Mouse (Mus musculus) neural tube, embryonic 13.5 days (tissue): ENCODE measurements around the gene Cda. TPM values are rescaled to one million over a fixed set of nuclear protein-coding genes. Genes with fewer than 3 reads are reported as not detected.

Experiments used
- ATAC-seq: fragments of 200-750 bp; cut with Nextera tagmentation; 2 replicates; pipeline ENCODE4 v1.8.0; 2017; ENCODE audit warnings: low read depth, mild to moderate bottlenecking, moderate TSS enrichment, moderate library complexity
- H3K27ac ChIP-seq: fragments of 300-500 bp; sonication (generic); replicated peaks from 2 replicates; pipeline ENCODE4 v1.5.1; 2015; ENCODE audit warnings: moderate library complexity, mild to moderate bottlenecking, inconsistent platforms
- H3K27me3 ChIP-seq: fragments of 300-500 bp; sonication (generic); 2 replicates; pipeline ENCODE4 v1.6.1; 2015; ENCODE audit warnings: mild to moderate bottlenecking, inconsistent platforms
- H3K36me3 ChIP-seq: fragments of 300-500 bp; sonication (generic); 2 replicates; pipeline ENCODE4 v1.6.1; 2015; ENCODE audit warnings: mild to moderate bottlenecking, inconsistent platforms
- H3K4me1 ChIP-seq: fragments of 300-500 bp; sonication (generic); replicated peaks from 2 replicates; pipeline ENCODE4 v1.6.1; 2015; ENCODE audit warnings: inconsistent platforms
- H3K4me2 ChIP-seq: fragments of 300-500 bp; sonication (generic); 2 replicates; pipeline ENCODE4 v1.6.1; 2015; ENCODE audit warnings: inconsistent platforms, mild to moderate bottlenecking, moderate library complexity
- H3K4me3 ChIP-seq: fragments of 300-500 bp; sonication (generic); 2 replicates; pipeline ENCODE4 v1.5.1; 2015; ENCODE audit warnings: mild to moderate bottlenecking, inconsistent platforms
- H3K9ac ChIP-seq: fragments of 300-500 bp; sonication (generic); 2 replicates; pipeline ENCODE4 v1.6.1; 2015; ENCODE audit warnings: moderate library complexity, mild to moderate bottlenecking, inconsistent platforms
- H3K9me3 ChIP-seq: fragments of 300-500 bp; sonication (generic); 2 replicates; pipeline ENCODE4 v1.6.1; 2016; ENCODE audit warnings: inconsistent platforms
- WGBS: fragments of 180-500 bp; shearing (Covaris S2); methylation state at CpG from one replicate; pipeline ENCODE4 v1.1.7; 2015; 5-methylcytosine and 5-hydroxymethylcytosine counted together
- polyA plus RNA-seq: library from polyadenylated mRNA; unstranded; fragments of >200 nt; fragmentation: Nextera tagmentation; extraction: Ambion mirVana; gene quantifications from 2 replicates; pipeline ENCODE4 v1.2.1, GENCODE M21; 2015

The Cda gene
- polyA plus RNA-seq, 1 experiment from 2014 or later, result 6.4 TPM

DNA sequence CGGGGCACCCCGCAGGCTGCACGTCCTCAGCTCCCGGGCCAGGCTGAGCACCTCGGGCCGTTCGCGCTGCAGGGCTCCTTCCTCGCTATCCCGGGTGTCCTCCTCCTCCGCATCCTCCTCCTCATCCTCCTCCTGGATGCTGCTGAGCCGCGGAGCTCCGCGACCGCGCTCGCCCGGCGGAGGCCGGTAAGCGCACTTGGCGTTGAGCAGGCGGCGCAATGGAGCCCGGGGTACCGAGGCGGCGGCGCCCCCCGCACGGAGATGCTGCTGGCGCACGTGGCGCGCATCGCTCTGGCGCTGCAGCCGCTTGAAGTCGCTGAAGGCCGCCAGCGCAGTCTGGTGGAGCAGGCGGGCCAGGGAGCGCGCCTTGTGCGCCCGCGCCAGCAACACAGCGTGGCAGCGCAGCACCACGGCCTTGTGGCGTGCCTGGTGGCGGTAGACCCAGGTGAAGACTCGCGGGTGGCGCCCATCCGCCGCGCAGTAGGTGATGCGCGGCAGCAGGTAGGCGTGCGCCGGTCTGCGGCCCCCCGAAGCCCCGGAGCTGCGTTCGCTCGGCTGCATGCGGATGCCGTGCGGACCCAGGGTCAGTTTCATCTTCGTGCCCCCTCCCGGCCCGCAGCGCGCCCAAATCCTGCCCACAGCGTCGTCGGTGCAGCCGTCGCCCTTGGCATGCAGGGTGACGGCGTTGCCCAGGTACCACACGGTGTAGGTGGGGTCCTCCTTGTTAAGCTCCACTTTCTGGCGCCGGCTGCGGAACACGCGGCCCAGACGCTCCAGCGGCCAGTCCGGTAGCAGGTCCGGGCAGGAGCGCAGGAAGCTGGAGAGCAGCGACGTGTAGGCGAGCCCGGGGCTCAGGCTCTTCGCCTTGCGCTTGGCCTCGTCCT lies 27.5 kb upstream of the Cda start:
- Histone ChIP-seq H3K27me3 (peaks cover 98% of the 10 kb centered on the region), H3K4me1 (peaks cover 21% of the 10 kb centered on the region), H3K9ac (peak overlapping the region; percentile 68), H3K36me3 (no peaks in the 10 kb centered on the region), H3K9me3 (no peaks in the 10 kb centered on the region), H3K27ac (no peak overlapping the region), H3K4me3 (peak overlapping the region; percentile 43), H3K4me2 (peak overlapping the region; percentile 66)
- WGBS, result under 1% methylated on average over 103 of the region's 103 CpGs
- ATAC-seq, result peak; percentile 60; the same call in 1 of the 2 replicates

DNA sequence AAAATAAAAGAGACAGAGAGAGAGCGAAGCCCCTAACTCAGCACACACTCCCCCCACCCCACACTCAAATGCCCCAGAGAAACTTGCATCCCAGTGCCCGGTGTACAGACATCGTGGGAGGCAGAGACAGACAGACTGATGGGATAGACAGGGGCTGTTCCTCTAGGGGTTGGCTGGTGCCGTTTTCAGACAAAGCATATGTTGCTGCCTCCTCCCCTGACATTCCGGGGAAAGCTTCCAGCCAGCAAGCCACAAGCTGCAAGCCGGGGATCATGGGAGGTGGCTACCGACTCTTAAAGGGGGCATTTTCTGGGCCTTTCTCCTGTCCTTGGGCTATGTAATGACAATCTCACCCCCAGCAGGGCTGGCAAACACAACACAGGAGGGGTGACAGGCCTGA lies 25.9 kb upstream of the Cda start:
- H3K27me3 ChIP-seq, result peaks cover 87% of the 10 kb centered on the region
- no peaks in the 10 kb centered on the region for H3K36me3 ChIP-seq
- WGBS, result 71% methylated on average over 7 of the region's 7 CpGs

DNA sequence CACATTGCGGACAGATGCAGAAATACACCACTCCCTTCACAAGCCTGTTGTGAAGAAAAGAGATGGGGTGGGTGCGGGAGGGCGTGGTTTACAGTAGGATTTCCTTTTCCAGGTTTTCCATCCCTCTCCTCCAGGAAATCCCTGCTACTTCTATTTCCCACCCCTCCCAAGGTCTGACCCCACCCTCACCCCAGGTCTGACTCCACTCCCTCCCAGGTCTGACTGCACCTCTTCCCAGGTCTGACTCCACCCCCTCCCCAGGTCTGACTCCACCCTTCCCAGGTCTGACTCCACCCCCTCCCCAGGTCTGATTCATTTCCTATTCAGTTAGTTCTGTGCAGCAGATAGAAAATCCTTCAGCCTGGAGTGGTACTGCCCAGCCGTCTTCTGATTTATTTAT lies 16.0 kb upstream of the Cda start:
- Histone ChIP-seq H3K4me2 (no peak overlapping the region), H3K27ac (no peak overlapping the region), H3K9ac (no peak overlapping the region), H3K4me1 (peaks cover 17% of the 10 kb centered on the region), H3K27me3 (no peaks in the 10 kb centered on the region), H3K9me3 (no peaks in the 10 kb centered on the region), H3K36me3 (no peaks in the 10 kb centered on the region), H3K4me3 (no peak overlapping the region)
- 64% methylated on average over 4 of the region's 4 CpGs for WGBS
- ATAC-seq, result no peak

More for the DNA sequence above, 25.9 kb upstream of the Cda start:
- H3K4me3 ChIP-seq, result no peak overlapping the region
- ATAC-seq, result no peak
- no peaks in the 10 kb centered on the region for H3K9me3 ChIP-seq
- peaks cover 21% of the 10 kb centered on the region for H3K4me1 ChIP-seq
- H3K9ac ChIP-seq, result no peak overlapping the region
- H3K4me2 ChIP-seq, result no peak overlapping the region
- no peak overlapping the region for H3K27ac ChIP-seq

DNA sequence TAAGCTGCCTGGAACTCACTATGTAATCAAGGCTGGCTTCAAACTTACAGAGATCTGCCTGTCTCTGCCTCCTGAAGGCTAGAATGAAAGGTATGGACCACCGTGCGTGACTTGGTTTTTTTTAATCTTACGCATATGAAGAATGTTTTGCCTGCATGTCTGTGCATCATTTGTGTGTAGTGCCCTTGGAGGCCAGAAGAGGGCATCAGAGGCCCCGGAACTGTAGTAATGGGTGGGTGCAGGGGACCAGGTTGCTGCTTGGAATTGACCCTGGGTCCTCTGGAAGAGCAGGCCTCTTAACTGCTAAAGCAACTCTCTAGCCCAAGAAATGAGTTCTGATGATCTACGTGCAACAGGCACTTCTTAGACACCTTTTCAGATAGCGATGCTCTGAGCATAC lies 14.7 kb upstream of the Cda start:
- WGBS, result 77% methylated on average over 6 of the region's 6 CpGs

DNA sequence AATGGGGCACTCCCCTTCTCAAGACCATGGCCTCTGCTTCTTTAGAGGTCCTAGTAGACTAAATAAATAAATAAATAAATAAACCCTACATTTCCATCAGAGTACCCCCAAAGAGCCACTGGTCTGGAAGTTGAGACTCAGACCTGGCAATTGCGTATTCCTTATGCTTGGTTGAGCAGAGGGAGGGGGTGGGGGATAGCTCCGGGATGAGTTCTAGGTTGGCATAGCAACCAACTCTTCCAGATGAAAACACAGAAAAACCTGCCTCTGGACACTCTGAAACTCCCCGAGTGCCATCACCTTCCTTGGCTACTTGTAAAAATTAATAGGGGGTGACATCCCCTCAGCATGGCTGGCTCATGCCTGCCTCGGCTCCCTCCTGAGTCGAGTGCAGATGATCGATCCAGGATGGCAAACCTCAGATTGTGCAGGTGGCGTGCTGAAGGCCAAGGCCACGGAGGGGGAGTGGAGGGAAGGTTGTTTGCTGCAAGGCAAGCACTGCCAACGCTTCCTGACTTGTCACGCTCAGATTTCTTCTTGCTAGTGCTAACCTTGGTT lies 12.4 kb upstream of the Cda start:
- ATAC-seq, result peak; percentile 41; the same call in 1 of the 2 replicates
- Histone ChIP-seq H3K9me3 (no peaks in the 10 kb centered on the region), H3K4me2 (no peak overlapping the region), H3K9ac (no peak overlapping the region), H3K27me3 (no peaks in the 10 kb centered on the region), H3K27ac (no peak overlapping the region; the same call in 1 of the 2 replicates), H3K36me3 (no peaks in the 10 kb centered on the region), H3K4me3 (no peak overlapping the region), H3K4me1 (peaks cover 18% of the 10 kb centered on the region)
- 40% methylated on average over 10 of the region's 10 CpGs for WGBS

More for the DNA sequence above, 14.7 kb upstream of the Cda start:
- no peaks in the 10 kb centered on the region for H3K9me3 ChIP-seq
- H3K4me2 ChIP-seq, result no peak overlapping the region
- peaks cover 18% of the 10 kb centered on the region for H3K4me1 ChIP-seq
- no peaks in the 10 kb centered on the region for H3K27me3 ChIP-seq
- no peak for ATAC-seq
- H3K4me3 ChIP-seq, result no peak overlapping the region
- no peak overlapping the region for H3K27ac ChIP-seq
- no peak overlapping the region for H3K9ac ChIP-seq
- H3K36me3 ChIP-seq, result no peaks in the 10 kb centered on the region

DNA sequence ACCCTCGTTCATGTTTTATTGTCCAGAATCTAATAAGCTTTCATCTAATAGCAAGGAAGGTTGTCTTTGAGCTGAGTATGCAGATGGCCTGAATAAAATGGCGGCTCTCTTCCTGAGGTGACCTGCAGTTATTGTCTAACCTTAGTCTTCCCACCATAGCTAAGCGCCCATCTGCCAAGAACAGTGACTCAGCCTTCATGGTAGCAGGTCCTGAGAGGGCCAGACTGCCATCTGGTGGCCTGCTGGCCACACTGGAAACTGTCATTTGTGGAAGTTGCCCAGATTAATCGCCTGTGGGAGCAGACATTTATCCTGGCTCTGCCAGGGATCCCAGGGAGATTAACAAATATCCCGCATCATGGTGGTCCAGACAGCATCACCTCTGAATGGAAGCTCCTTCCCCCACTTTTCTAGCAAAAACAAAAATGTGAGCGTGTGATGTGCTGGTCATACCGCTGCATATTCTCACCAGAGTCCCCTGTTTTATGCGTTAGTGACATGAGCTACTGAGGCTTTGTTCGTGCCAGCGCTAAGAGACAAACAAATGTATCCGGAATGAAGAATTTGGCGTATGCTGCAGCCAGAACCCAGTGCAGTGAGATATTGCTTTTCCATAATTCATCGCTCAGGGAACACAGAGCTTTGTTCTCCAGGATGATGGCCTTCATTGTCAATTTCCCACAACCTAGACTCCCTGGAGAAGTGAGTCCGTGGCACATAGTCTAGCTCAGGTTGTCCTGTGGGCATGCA lies 11.5 kb upstream of the Cda start:
- peaks cover 18% of the 10 kb centered on the region for H3K4me1 ChIP-seq
- WGBS, result 43% methylated on average over 14 of the region's 14 CpGs
- H3K9me3 ChIP-seq, result no peaks in the 10 kb centered on the region
- H3K36me3 ChIP-seq, result no peaks in the 10 kb centered on the region
- H3K9ac ChIP-seq, result no peak overlapping the region
- no peak overlapping the region for H3K4me2 ChIP-seq
- H3K27me3 ChIP-seq, result no peaks in the 10 kb centered on the region
- no peak overlapping the region; the same call in 1 of the 2 replicates for H3K27ac ChIP-seq
- peak; percentile 66; the same call in 1 of the 2 replicates for ATAC-seq
- no peak overlapping the region for H3K4me3 ChIP-seq

DNA sequence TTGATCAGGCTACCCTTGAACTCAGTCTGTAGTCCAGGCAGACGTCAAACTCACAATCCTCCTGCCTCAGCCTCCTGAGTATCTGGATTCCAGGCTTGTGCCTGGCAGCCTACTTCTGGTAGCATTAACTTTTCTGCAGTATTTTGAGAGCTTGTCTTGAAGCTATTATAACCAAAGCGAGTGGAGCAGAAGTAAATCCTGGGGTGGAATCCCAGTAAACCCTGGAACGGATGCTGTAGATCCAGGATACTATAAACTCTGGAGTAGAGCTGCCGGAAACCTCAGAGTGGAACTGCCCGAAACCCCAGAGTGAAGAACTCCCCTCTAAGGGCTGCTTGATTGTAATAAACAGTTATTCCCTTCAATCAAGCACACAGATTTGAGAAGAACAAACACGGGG lies 9.7 kb upstream of the Cda start:
- no peak overlapping the region for H3K4me3 ChIP-seq
- no peak overlapping the region for H3K9ac ChIP-seq
- no peaks in the 10 kb centered on the region for H3K27me3 ChIP-seq
- ATAC-seq, result no peak
- WGBS, result 45% methylated on average over 6 of the region's 6 CpGs
- no peak overlapping the region for H3K4me2 ChIP-seq
- no peaks in the 10 kb centered on the region for H3K36me3 ChIP-seq
- no peaks in the 10 kb centered on the region for H3K9me3 ChIP-seq
- no peak overlapping the region for H3K27ac ChIP-seq
- peaks cover 18% of the 10 kb centered on the region for H3K4me1 ChIP-seq

DNA sequence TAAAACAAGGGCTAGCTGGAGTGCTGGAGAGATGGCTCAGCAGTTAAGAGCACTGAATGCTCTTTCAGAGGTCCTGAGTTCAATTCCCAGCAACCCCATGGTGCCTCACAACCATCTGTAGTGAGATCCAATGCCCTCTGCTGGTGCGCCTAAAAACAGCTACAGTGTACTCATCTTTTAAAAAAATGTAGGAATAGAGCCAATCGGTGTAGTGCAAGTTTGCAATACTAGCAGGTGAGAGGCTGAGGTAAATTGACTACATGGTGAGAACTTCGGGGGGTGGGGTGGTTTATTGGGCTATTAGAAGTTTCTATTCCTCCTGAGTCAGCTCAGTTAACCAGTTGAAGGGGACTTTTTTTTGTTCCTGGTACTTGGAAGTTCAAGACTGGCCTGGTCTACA lies 7.3 kb upstream of the Cda start:
- Histone ChIP-seq H3K4me2 (no peak overlapping the region), H3K9me3 (no peaks in the 10 kb centered on the region), H3K27me3 (no peaks in the 10 kb centered on the region), H3K4me1 (peaks cover 14% of the 10 kb centered on the region), H3K9ac (no peak overlapping the region), H3K27ac (no peak overlapping the region), H3K36me3 (no peaks in the 10 kb centered on the region), H3K4me3 (no peak overlapping the region)
- 78% methylated on average over 3 of the region's 3 CpGs for WGBS
- ATAC-seq, result no peak

DNA sequence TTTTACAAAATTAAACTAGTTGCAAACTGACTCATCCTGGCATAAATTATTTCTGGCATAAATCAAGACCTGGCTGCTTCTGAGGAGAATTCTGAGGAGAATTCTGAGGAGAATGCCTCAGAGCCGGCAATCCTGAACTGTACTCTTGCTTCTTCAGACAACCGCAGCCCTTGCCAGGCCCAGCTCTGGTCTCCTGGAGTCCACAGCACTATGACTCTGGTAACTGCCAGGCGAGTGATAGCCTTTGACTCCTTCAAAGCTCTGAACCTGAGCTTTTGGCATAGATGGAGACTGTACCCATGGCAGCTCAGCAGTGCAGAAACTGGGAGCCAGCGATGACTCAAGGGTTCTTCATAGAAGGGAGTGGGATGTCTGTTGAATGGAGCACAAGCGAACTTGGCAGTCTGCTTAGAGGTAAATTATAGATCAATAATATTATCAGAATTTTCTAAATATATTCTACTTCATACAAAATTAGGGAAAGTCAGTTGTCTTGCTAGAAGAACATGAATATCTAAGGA lies 3.3 kb upstream of the Cda start:
- peaks cover 20% of the 10 kb centered on the region for H3K27me3 ChIP-seq
- H3K4me1 ChIP-seq, result peaks cover 13% of the 10 kb centered on the region
- H3K9me3 ChIP-seq, result no peaks in the 10 kb centered on the region
- no peak overlapping the region for H3K4me2 ChIP-seq
- 84% methylated on average over 5 of the region's 5 CpGs for WGBS
- no peak overlapping the region for H3K27ac ChIP-seq
- no peak overlapping the region for H3K9ac ChIP-seq
- H3K4me3 ChIP-seq, result no peak overlapping the region
- ATAC-seq, result no peak
- no peaks in the 10 kb centered on the region for H3K36me3 ChIP-seq

DNA sequence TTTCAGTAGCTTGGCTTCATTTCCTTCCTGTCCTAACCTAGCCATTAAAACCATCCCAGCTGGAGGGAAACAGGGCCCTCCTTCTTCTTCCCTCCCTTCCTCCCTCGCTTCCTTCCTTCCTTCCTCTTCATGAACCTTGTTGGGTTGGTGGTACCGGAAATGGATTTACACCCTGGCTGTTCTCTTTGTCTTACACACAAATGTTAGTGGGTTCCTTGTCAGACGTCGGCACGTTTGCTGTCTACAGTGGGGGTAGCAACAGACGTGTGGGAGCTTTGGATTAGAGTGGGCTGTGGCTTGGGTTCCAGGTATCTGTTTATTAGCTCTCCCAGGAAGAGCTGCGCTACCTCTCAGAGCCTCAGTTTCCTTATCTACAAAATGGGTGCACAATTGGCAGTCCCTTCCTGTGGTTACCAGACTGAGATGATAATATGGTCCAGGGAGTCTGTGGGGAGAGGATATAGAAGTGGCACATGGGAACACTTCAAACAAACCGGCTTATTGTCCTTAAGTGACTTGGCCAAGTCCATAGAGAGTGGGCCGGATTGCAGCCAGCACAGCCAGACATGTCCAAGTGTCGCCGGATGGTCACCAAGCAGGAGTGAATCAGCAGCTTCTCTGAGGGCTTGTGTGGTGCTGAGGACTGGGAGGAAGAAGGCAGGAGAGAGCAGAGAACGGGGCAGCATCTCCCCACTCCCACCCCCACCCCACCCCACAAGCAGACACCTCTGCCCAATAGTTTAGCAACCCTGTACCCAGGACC lies 887 bp upstream of the Cda start:
- Histone ChIP-seq H3K4me1 (peaks cover 13% of the 10 kb centered on the region), H3K27me3 (peaks cover 20% of the 10 kb centered on the region), H3K36me3 (no peaks in the 10 kb centered on the region), H3K9me3 (no peaks in the 10 kb centered on the region), H3K4me3 (no peak overlapping the region), H3K9ac (no peak overlapping the region), H3K27ac (no peak overlapping the region), H3K4me2 (no peak overlapping the region)
- 83% methylated on average over 11 of the region's 12 CpGs for WGBS
- no peak for ATAC-seq

DNA sequence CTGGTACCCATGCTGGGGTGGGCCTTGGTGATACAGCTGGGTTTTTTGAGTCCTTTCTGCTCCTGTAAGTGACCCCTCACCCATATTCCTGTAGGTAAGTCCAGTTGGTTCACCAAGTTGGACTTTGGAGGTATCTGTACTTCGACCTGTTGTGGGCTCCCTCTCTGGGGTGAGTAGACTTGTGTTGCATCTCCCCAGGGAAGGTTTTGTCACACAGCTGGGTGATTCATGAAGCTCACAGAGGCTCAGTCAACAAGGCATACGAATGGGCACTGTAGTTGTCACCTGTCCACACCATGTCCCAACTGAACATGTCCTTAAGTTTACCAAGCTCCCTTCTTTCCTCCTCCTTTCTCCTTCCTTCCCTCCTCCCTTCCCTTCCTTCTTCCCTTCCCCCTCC lies 1.2 kb downstream of the Cda start:
- Histone ChIP-seq H3K4me3 (no peak overlapping the region), H3K4me2 (no peak overlapping the region), H3K9ac (no peak overlapping the region), H3K36me3 (no peaks in the 10 kb centered on the region), H3K27ac (no peak overlapping the region), H3K9me3 (no peaks in the 10 kb centered on the region), H3K4me1 (peaks cover 19% of the 10 kb centered on the region), H3K27me3 (peaks cover 20% of the 10 kb centered on the region)
- WGBS, result 87% methylated on average over 2 of the region's 2 CpGs
- no peak for ATAC-seq
